Mouse (Mus musculus): ENCODE measurements around the gene Ankrd11. TPM values are rescaled to one million over a fixed set of nuclear protein-coding genes. Genes with fewer than 3 reads are reported as not detected.
"Not testable (repeated sequence)": the region's sequence is repeated elsewhere in the genome, so short reads cannot be mapped to it uniquely, and the experiment has no call there.

Ankrd11 gene
- polyA plus RNA-seq, 1 experiment from 2014 or later = 55.0 TPM

DNA sequence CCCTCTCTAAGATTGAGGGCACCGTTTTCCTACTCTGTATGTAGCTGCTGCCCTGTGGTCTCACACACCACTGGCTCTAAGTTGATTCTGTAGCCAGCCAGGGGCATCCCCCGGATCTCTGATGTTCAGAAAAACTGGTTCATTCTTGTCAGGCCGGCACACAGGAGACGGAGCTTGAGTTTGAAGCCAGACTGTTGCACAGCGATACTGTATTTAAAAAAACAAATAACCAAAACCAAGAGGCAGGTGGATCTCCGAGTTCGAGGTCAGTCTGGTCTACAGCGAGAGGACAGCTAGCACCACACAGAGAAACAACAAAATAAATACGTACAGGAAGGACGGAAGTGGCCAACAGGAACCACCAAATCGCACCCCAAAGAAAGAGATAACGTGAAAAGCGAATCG is 22.7 kb upstream of the Ankrd11 start:
- Histone ChIP-seq H3K9me3 (ENCODE audit: control insufficient read depth, low read length) (no peaks in the 10 kb centered on the region), H3K4me2 (ENCODE audit: low read depth, low read length) (peak overlapping the region; percentile 80), H3K9ac (ENCODE audit: low read depth, low read length) (peak overlapping the region; percentile 93), H3K4me3 (ENCODE audit: low read depth, low read length) (peak overlapping the region; percentile 92), H3K36me3 (ENCODE audit: control insufficient read depth, insufficient read depth, low read length) (peaks cover 20% of the 10 kb centered on the region; the same call in 1 of the 2 replicates), H3K27ac (replicated peaks; ENCODE audit: low read depth, low read length) (peak overlapping the region; percentile 86), H3K4me1 (ENCODE audit: control insufficient read depth, insufficient read depth, low read length) (peaks cover 8% of the 10 kb centered on the region), H3K27me3 (replicated peaks; ENCODE audit: control insufficient read depth, insufficient read depth, low read length) (no peaks in the 10 kb centered on the region)
- ATAC-seq (ENCODE audit: low read depth) = peak; percentile 26; the same call in 1 of the 2 replicates
- 2% methylated on average over 14 of the region's 14 CpGs for WGBS
- DNase-seq (ENCODE audit: low spot score) = no peak

DNA sequence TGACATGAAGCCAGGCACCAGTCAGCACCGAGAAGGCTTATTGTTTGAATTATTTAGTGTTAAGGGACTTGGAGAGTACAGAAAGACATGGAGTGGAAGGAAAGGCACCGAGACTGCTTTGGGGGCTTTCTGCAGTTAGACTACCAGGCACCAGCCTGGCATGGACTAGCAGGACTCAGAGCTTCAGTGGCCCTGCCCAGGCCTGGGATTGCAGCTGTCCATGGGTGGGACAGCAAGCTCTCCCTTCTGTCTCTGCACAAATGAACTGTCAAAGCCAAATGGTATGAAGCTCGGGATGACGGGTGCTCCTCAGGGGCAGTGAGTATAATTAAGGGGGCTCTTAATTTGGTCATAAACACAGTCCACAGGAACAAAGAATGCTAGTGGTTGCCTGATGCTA is 22.0 kb upstream of the Ankrd11 start:
- H3K36me3 ChIP-seq (ENCODE audit: control insufficient read depth, insufficient read depth, low read length) = peaks cover 20% of the 10 kb centered on the region; the same call in 1 of the 2 replicates
- ATAC-seq (ENCODE audit: low read depth) (no peak), DNase-seq (ENCODE audit: low spot score) (no peak)
- no peak overlapping the region for H3K4me3 ChIP-seq (ENCODE audit: low read depth, low read length)
- no peak overlapping the region for H3K27ac ChIP-seq (replicated peaks; ENCODE audit: low read depth, low read length)
- no peak overlapping the region for H3K4me2 ChIP-seq (ENCODE audit: low read depth, low read length)
- H3K4me1 ChIP-seq (ENCODE audit: control insufficient read depth, insufficient read depth, low read length) = peaks cover 8% of the 10 kb centered on the region
- H3K9ac ChIP-seq (ENCODE audit: low read depth, low read length) = no peak overlapping the region
- H3K9me3 ChIP-seq (ENCODE audit: control insufficient read depth, low read length) = no peaks in the 10 kb centered on the region
- H3K27me3 ChIP-seq (replicated peaks; ENCODE audit: control insufficient read depth, insufficient read depth, low read length) = no peaks in the 10 kb centered on the region
- 72% methylated on average over 4 of the region's 4 CpGs for WGBS

DNA sequence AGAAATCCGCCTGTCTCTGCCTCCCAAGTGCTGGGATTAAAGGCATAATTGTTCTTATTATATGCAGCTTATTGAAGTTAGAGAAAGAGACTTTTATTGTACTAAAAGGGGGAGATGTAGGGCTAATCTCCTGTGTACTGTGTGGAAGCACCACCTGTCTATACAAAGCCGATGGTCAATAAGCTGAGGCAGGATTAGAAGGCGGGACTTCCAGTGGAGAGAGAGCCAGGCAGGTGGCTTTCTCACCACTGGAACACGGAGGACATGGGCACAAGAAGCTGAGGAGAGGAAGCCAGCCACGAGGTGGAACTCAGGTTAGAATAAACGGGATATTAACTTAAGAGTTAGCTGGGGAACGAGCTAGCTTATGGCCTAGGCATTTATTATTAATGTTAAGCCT is 20.6 kb upstream of the Ankrd11 start, which contains the start of gene Spg7:
Spg7 (plus strand) TSS at position 222 of the 400 bp plus-strand sequence.
- no peak within 1 kb of the TSS for H3K4me2 ChIP-seq (ENCODE audit: low read depth, low read length)
- ATAC-seq (ENCODE audit: low read depth) = no peak
- peaks cover 8% of the 10 kb centered on the region for H3K4me1 ChIP-seq (ENCODE audit: control insufficient read depth, insufficient read depth, low read length)
- H3K9me3 ChIP-seq (ENCODE audit: control insufficient read depth, low read length) = no peaks in the 10 kb centered on the region
- 69% methylated on average over 7 of the region's 7 CpGs for WGBS
- H3K27me3 ChIP-seq (replicated peaks; ENCODE audit: control insufficient read depth, insufficient read depth, low read length) = no peaks in the 10 kb centered on the region
- no peak within 1 kb of the TSS for H3K9ac ChIP-seq (ENCODE audit: low read depth, low read length)
- H3K27ac ChIP-seq (replicated peaks; ENCODE audit: low read depth, low read length) = no peak within 1 kb of the TSS
- H3K4me3 ChIP-seq (ENCODE audit: low read depth, low read length) = no peak within 1 kb of the TSS
- H3K36me3 ChIP-seq (ENCODE audit: control insufficient read depth, insufficient read depth, low read length) = 0 out of 2 replicates have a peak, but pooled peaks cover 12% of the 10 kb centered on the region
- no peak for DNase-seq (ENCODE audit: low spot score)

DNA sequence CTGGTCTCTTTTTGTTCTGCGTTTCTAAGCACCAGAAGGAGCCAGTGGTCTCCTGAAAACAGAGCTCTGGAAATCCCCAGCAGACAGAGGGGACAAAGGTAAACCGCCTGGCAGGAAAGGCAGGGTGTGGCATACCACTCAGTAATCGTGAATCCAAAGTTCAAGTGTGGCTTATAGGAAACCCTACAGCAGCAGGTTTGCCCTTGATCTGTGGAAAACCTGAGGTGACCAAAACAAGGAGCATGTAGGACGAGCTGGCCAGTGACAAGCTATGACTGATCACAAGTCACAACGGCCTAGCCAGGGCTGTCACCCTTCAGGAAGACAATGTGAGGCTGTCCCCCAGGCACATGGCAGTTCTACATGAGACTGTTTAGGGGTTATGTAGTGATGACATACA is 9.4 kb upstream of the Ankrd11 start:
- 65% methylated on average over 5 of the region's 5 CpGs for WGBS
- ATAC-seq (ENCODE audit: low read depth) = no peak

DNA sequence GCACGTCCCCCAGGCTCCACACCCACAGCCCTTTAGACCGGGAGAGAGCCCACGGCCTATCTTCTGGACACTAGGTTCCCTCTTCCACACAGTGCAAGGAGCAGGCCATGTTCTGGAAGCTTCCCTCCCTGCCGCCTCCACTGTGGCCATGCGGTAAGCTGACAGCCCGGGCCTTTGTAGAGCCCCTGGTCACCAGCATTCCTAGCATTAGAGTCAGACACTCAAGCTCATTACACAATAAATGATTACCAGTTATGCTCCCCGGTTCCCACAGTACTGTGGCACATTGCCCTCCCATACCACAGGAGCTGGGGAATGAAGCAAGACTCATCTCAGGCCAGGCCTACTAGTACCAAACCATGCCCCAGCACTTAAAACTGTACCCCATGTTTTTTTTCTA is 6.3 kb upstream of the Ankrd11 start:
- Histone ChIP-seq H3K9ac (ENCODE audit: low read depth, low read length) (0 out of 2 replicates have a peak overlapping the region, but pooled peaks have one; percentile 14), H3K4me3 (ENCODE audit: low read depth, low read length) (no peak overlapping the region), H3K9me3 (ENCODE audit: control insufficient read depth, low read length) (no peaks in the 10 kb centered on the region), H3K4me1 (ENCODE audit: control insufficient read depth, insufficient read depth, low read length) (peaks cover 3% of the 10 kb centered on the region; the same call in 1 of the 2 replicates), H3K36me3 (ENCODE audit: control insufficient read depth, insufficient read depth, low read length) (0 out of 2 replicates have a peak, but pooled peaks cover 5% of the 10 kb centered on the region), H3K27me3 (replicated peaks; ENCODE audit: control insufficient read depth, insufficient read depth, low read length) (no peaks in the 10 kb centered on the region), H3K27ac (replicated peaks; ENCODE audit: low read depth, low read length) (no peak overlapping the region), H3K4me2 (ENCODE audit: low read depth, low read length) (no peak overlapping the region)
- ATAC-seq (ENCODE audit: low read depth) (no peak), DNase-seq (ENCODE audit: low spot score) (no peak)
- 86% methylated on average over 7 of the region's 7 CpGs for WGBS

More for the DNA sequence above, 9.4 kb upstream of the Ankrd11 start:
- Histone ChIP-seq H3K9ac (ENCODE audit: low read depth, low read length) (no peak overlapping the region), H3K27ac (replicated peaks; ENCODE audit: low read depth, low read length) (no peak overlapping the region), H3K36me3 (ENCODE audit: control insufficient read depth, insufficient read depth, low read length) (no peaks in the 10 kb centered on the region), H3K27me3 (replicated peaks; ENCODE audit: control insufficient read depth, insufficient read depth, low read length) (no peaks in the 10 kb centered on the region), H3K4me3 (ENCODE audit: low read depth, low read length) (no peak overlapping the region), H3K4me2 (ENCODE audit: low read depth, low read length) (no peak overlapping the region), H3K9me3 (ENCODE audit: control insufficient read depth, low read length) (no peaks in the 10 kb centered on the region), H3K4me1 (ENCODE audit: control insufficient read depth, insufficient read depth, low read length) (no peaks in the 10 kb centered on the region)
- no peak for DNase-seq (ENCODE audit: low spot score)

DNA sequence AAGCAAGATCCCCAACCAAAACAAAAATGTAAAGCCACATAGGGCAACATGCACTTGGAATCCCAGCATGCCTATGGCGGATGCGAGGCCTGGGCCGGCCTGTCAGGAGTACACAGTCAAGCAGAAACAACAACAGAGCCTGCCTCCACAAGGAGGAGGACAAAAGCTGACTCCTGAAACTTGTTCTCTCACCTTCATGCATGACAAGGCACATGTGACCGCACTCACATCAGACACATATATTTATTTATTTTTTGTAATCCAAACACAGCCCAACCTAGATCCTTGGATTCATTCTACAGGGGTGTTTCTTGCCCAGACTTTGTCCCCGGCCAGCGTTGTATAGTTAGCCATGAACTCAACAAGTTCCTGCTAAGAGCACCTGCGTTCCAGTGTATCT is 5.8 kb upstream of the Ankrd11 start:
- no peak for DNase-seq (ENCODE audit: low spot score)
- Histone ChIP-seq H3K4me2 (ENCODE audit: low read depth, low read length) (no peak overlapping the region), H3K4me3 (ENCODE audit: low read depth, low read length) (no peak overlapping the region), H3K27me3 (replicated peaks; ENCODE audit: control insufficient read depth, insufficient read depth, low read length) (no peaks in the 10 kb centered on the region), H3K36me3 (ENCODE audit: control insufficient read depth, insufficient read depth, low read length) (0 out of 2 replicates have a peak, but pooled peaks cover 5% of the 10 kb centered on the region), H3K4me1 (ENCODE audit: control insufficient read depth, insufficient read depth, low read length) (peaks cover 6% of the 10 kb centered on the region; the same call in 1 of the 2 replicates), H3K9me3 (ENCODE audit: control insufficient read depth, low read length) (no peaks in the 10 kb centered on the region), H3K9ac (ENCODE audit: low read depth, low read length) (0 out of 2 replicates have a peak overlapping the region, but pooled peaks have one; percentile 14), H3K27ac (replicated peaks; ENCODE audit: low read depth, low read length) (no peak overlapping the region)
- no peak for ATAC-seq (ENCODE audit: low read depth)
- 79% methylated on average over 7 of the region's 7 CpGs for WGBS

DNA sequence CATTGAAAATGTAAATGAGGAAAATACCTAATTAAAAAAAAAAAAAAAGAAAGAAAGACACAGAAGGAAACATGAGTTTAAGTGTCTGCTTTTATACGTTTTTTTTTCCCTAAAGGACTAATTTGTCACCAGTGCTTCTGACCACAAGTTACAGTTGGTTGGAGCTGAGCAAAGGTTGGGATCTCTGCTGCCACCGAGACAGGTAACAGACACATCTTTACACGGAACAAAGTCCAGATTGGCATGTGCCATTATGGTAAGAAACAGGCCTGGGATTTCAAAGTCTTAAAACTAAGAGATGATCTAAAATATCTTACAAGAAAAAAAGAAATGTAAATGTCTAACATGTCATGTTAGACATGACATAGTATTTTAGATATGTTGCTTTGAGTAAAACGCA is 4.6 kb upstream of the Ankrd11 start:
- WGBS = 66% methylated on average over 4 of the region's 4 CpGs
- no peak for ATAC-seq (ENCODE audit: low read depth)
- DNase-seq (ENCODE audit: low spot score) = no peak
- H3K4me2 ChIP-seq (ENCODE audit: low read depth, low read length) = no peak overlapping the region
- H3K27me3 ChIP-seq (replicated peaks; ENCODE audit: control insufficient read depth, insufficient read depth, low read length) = no peaks in the 10 kb centered on the region
- 0 out of 2 replicates have a peak, but pooled peaks cover 5% of the 10 kb centered on the region for H3K36me3 ChIP-seq (ENCODE audit: control insufficient read depth, insufficient read depth, low read length)
- no peak overlapping the region for H3K27ac ChIP-seq (replicated peaks; ENCODE audit: low read depth, low read length)
- peaks cover 6% of the 10 kb centered on the region; the same call in 1 of the 2 replicates for H3K4me1 ChIP-seq (ENCODE audit: control insufficient read depth, insufficient read depth, low read length)
- H3K9me3 ChIP-seq (ENCODE audit: control insufficient read depth, low read length) = no peaks in the 10 kb centered on the region
- H3K4me3 ChIP-seq (ENCODE audit: low read depth, low read length) = no peak overlapping the region
- H3K9ac ChIP-seq (ENCODE audit: low read depth, low read length) = no peak overlapping the region

DNA sequence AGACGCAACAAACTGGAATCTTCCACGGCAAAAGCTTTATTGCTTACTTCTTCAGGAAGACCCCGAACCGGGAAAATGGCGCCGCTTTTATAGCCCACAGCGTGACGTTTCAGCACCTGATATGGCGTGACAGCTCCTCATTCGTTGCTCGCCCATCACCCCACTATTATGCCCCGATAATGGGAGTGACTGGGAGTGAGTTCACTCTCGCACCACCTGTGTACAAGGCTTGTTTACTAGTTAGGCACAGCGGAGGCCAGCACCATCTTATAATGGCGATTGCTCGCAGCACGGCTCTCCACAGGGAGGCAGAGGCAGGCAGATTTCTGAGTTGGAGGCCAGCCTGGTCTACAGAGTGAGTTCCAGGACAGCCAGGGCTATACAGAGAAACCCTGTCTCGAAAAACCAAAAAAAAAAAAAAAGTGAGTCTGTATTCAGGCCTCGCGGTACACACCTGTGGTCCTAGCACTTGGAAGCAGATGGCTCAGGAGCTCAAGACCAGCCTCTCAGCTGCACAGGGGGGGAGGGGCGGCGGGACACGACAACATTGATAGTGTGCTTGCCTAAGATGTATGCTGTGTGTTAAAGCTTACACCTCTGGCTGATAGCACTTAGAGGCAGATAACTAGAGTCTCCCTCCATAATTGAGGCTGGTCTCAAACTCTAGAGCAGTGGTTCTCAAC is 2.8 kb upstream of the Ankrd11 start:
- H3K9me3 ChIP-seq (ENCODE audit: control insufficient read depth, low read length); H3K9ac ChIP-seq (ENCODE audit: low read depth, low read length); ATAC-seq (ENCODE audit: low read depth); H3K4me3 ChIP-seq (ENCODE audit: low read depth, low read length); H3K27me3 ChIP-seq (replicated peaks; ENCODE audit: control insufficient read depth, insufficient read depth, low read length); DNase-seq (ENCODE audit: low spot score); H3K4me2 ChIP-seq (ENCODE audit: low read depth, low read length); H3K36me3 ChIP-seq (ENCODE audit: control insufficient read depth, insufficient read depth, low read length); H3K27ac ChIP-seq (replicated peaks; ENCODE audit: low read depth, low read length): not testable (repeated sequence)
- H3K4me1 ChIP-seq (ENCODE audit: control insufficient read depth, insufficient read depth, low read length) = peaks cover 13% of the 10 kb centered on the region; the same call in 1 of the 2 replicates
- WGBS = 96% methylated on average over 23 of the region's 23 CpGs

Measured in embryonic facial prominence, embryonic 14.5 days (tissue).